Mouse (Mus musculus) heart, adult 9 months (tissue): Measurements from ENCODE around the gene Ercc6l.
"Not testable (repeated sequence)": the region's sequence is repeated elsewhere in the genome, so short reads cannot be mapped to it uniquely, and the experiment has no call there.

Experiments
- DNase-seq, 2 experiments: peaks; one replicate each; pipeline ENCODE4 v3.0.0; 2022; ENCODE audit warnings: low spot score in 2 of 2

Gene Ercc6l

GRCm38 (mm10) chrX:102109349-102109748 lies 47.5 kb downstream of the Ercc6l start:
- DNase-seq, result not testable (repeated sequence)

- DNase-seq, result not testable (repeated sequence)
These were observed 53.1 kb downstream of the Ercc6l start for GRCm38 (mm10) chrX:102103830-102104229.

- no peak for DNase-seq
These were observed 55.0 kb downstream of the Ercc6l start for GRCm38 (mm10) chrX:102101886-102102285.

GRCm38 (mm10) chrX:102094381-102094904 lies 62.4 kb downstream of the Ercc6l start:
- no peak for DNase-seq
